Mouse (Mus musculus): ENCODE data around the gene Rerg. TPM values are rescaled to one million over a fixed set of nuclear protein-coding genes. Genes with fewer than 3 reads are reported as not detected.

Gene Rerg
- polyA plus RNA-seq, 1 experiment = not detected

GRCm38 (mm10) chr6:137114859-137115258 is 55.4 kb downstream of the Rerg start:
- TF ChIP-seq CTCF (IDR thresholded peaks at IDR 0.05; ENCODE audit: control insufficient read depth, insufficient read depth, low read length) (no peak), POLR2A (IDR thresholded peaks at IDR 0.05; ENCODE audit: borderline replicate concordance, control insufficient read depth, low read depth, low read length) (no peak)
- Histone ChIP-seq H3K4me3 (replicated peaks; ENCODE audit: control insufficient read depth, low read depth, low read length) (no peak overlapping the region), H3K4me1 (ENCODE audit: control insufficient read depth, insufficient read depth, low read length) (no peaks in the 10 kb centered on the region), H3K27ac (ENCODE audit: control insufficient read depth, insufficient read depth, low read depth, low read length, poor library complexity) (no peak overlapping the region)
- 74% methylated on average over 7 of the region's 7 CpGs for WGBS

- Histone ChIP-seq H3K4me1 (ENCODE audit: control insufficient read depth, insufficient read depth, low read length) (no peaks in the 10 kb centered on the region), H3K4me3 (replicated peaks; ENCODE audit: control insufficient read depth, low read depth, low read length) (no peak overlapping the region), H3K27ac (ENCODE audit: control insufficient read depth, insufficient read depth, low read depth, low read length, poor library complexity) (no peak overlapping the region)
- WGBS = 77% methylated on average over 9 of the region's 9 CpGs
- TF ChIP-seq CTCF (IDR thresholded peaks at IDR 0.05; ENCODE audit: control insufficient read depth, insufficient read depth, low read length) (no peak), POLR2A (IDR thresholded peaks at IDR 0.05; ENCODE audit: borderline replicate concordance, control insufficient read depth, low read depth, low read length) (no peak)
These were observed 59.0 kb downstream of the Rerg start for GRCm38 (mm10) chr6:137111266-137111813.

GRCm38 (mm10) chr6:137110778-137111174 is 59.5 kb downstream of the Rerg start:
- no peak overlapping the region for H3K27ac ChIP-seq (ENCODE audit: control insufficient read depth, insufficient read depth, low read depth, low read length, poor library complexity)
- WGBS = 71% methylated on average over 6 of the region's 6 CpGs
- H3K4me1 ChIP-seq (ENCODE audit: control insufficient read depth, insufficient read depth, low read length) = no peaks in the 10 kb centered on the region
- no peak for TF ChIP-seq POLR2A (IDR thresholded peaks at IDR 0.05; ENCODE audit: borderline replicate concordance, control insufficient read depth, low read depth, low read length)
- no peak for TF ChIP-seq CTCF (IDR thresholded peaks at IDR 0.05; ENCODE audit: control insufficient read depth, insufficient read depth, low read length)
- H3K4me3 ChIP-seq (replicated peaks; ENCODE audit: control insufficient read depth, low read depth, low read length) = no peak overlapping the region

- no peak overlapping the region for H3K27ac ChIP-seq (ENCODE audit: control insufficient read depth, insufficient read depth, low read depth, low read length, poor library complexity)
- TF ChIP-seq CTCF (IDR thresholded peaks at IDR 0.05; ENCODE audit: control insufficient read depth, insufficient read depth, low read length) = no peak
- TF ChIP-seq POLR2A (IDR thresholded peaks at IDR 0.05; ENCODE audit: borderline replicate concordance, control insufficient read depth, low read depth, low read length) = no peak
- 74% methylated on average over 20 of the region's 20 CpGs for WGBS
These were observed 60.2 kb downstream of the Rerg start for GRCm38 (mm10) chr6:137109811-137110777.

GRCm38 (mm10) chr6:137105285-137105684 is 65.0 kb downstream of the Rerg start:
- H3K4me3 ChIP-seq (replicated peaks; ENCODE audit: control insufficient read depth, low read depth, low read length) = no peak overlapping the region
- WGBS = 75% methylated on average over 4 of the region's 4 CpGs
- no peak overlapping the region for H3K27ac ChIP-seq (ENCODE audit: control insufficient read depth, insufficient read depth, low read depth, low read length, poor library complexity)
- H3K4me1 ChIP-seq (ENCODE audit: control insufficient read depth, insufficient read depth, low read length) = no peaks in the 10 kb centered on the region
- TF ChIP-seq POLR2A (IDR thresholded peaks at IDR 0.05; ENCODE audit: borderline replicate concordance, control insufficient read depth, low read depth, low read length) (no peak), CTCF (IDR thresholded peaks at IDR 0.05; ENCODE audit: control insufficient read depth, insufficient read depth, low read length) (no peak)

More at GRCm38 (mm10) chr6:137109811-137110777, 60.2 kb downstream of the Rerg start:
- Histone ChIP-seq H3K4me1 (ENCODE audit: control insufficient read depth, insufficient read depth, low read length) (no peaks in the 10 kb centered on the region), H3K4me3 (replicated peaks; ENCODE audit: control insufficient read depth, low read depth, low read length) (no peak overlapping the region)

GRCm38 (mm10) chr6:137102662-137103179 is 67.6 kb downstream of the Rerg start:
- H3K4me1 ChIP-seq (ENCODE audit: control insufficient read depth, insufficient read depth, low read length) = no peaks in the 10 kb centered on the region
- WGBS = 25% methylated on average over 10 of the region's 10 CpGs
- H3K27ac ChIP-seq (ENCODE audit: control insufficient read depth, insufficient read depth, low read depth, low read length, poor library complexity) = no peak overlapping the region
- TF ChIP-seq POLR2A (IDR thresholded peaks at IDR 0.05; ENCODE audit: borderline replicate concordance, control insufficient read depth, low read depth, low read length) (no peak), CTCF (IDR thresholded peaks at IDR 0.05; ENCODE audit: control insufficient read depth, insufficient read depth, low read length) (no peak)
- no peak overlapping the region for H3K4me3 ChIP-seq (replicated peaks; ENCODE audit: control insufficient read depth, low read depth, low read length)

GRCm38 (mm10) chr6:137101886-137102661 is 68.2 kb downstream of the Rerg start:
- WGBS = 86% methylated on average over 7 of the region's 7 CpGs
- H3K4me3 ChIP-seq (replicated peaks; ENCODE audit: control insufficient read depth, low read depth, low read length) = no peak overlapping the region
- no peak overlapping the region for H3K27ac ChIP-seq (ENCODE audit: control insufficient read depth, insufficient read depth, low read depth, low read length, poor library complexity)
- TF ChIP-seq POLR2A (IDR thresholded peaks at IDR 0.05; ENCODE audit: borderline replicate concordance, control insufficient read depth, low read depth, low read length) (no peak), CTCF (IDR thresholded peaks at IDR 0.05; ENCODE audit: control insufficient read depth, insufficient read depth, low read length) (no peak)
- H3K4me1 ChIP-seq (ENCODE audit: control insufficient read depth, insufficient read depth, low read length) = no peaks in the 10 kb centered on the region

Measured in bone marrow, adult 2 months (tissue).